Mouse (Mus musculus) megakaryocyte, embryonic 14.5 days (primary cell): Measurements from ENCODE around the gene C2cd4a. TPM values are rescaled to one million over a fixed set of nuclear protein-coding genes. Genes with fewer than 3 reads are reported as not detected.

Experiments
- H3K27me3 ChIP-seq: replicated peaks from 2 replicates; pipeline ENCODE3; 2012; ENCODE audit warnings: inconsistent platforms
- H3K36me3 ChIP-seq: replicated peaks from 2 replicates; pipeline ENCODE3; 2012; ENCODE audit warnings: low read length, inconsistent platforms, mixed read lengths
- H3K4me1 ChIP-seq: 2 replicates; pipeline ENCODE4 v1.6.1; 2012; ENCODE audit warnings: inconsistent platforms
- H3K4me3 ChIP-seq: replicated peaks from 2 replicates; pipeline ENCODE3; 2012; ENCODE audit warnings: moderate library complexity, mild to moderate bottlenecking, inconsistent platforms
- H3K9me3 ChIP-seq: 2 replicates; pipeline ENCODE4 v1.6.1; 2012; ENCODE audit warnings: inconsistent platforms
- FLI1 ChIP-seq: IDR thresholded peaks from 2 replicates; pipeline ENCODE4 v1.6.1; 2012; ENCODE audit warnings: low read length, inconsistent platforms, mixed read lengths
- GATA1 ChIP-seq: IDR thresholded peaks from 3 replicates; pipeline ENCODE4 v1.6.1; 2012; ENCODE audit warnings: mixed read lengths, low read length, inconsistent platforms, borderline replicate concordance
- polyA plus RNA-seq: library from polyadenylated mRNA; stranded (reverse); fragments of >175 nt; gene quantifications from 2 replicates; pipeline ENCODE4 v1.2.3, GENCODE M21; 2012; ENCODE audit warnings: low replicate concordance; ENCODE audit not compliant: insufficient read depth

The C2cd4a gene
- not detected in 2 replicates for polyA plus RNA-seq

DNA sequence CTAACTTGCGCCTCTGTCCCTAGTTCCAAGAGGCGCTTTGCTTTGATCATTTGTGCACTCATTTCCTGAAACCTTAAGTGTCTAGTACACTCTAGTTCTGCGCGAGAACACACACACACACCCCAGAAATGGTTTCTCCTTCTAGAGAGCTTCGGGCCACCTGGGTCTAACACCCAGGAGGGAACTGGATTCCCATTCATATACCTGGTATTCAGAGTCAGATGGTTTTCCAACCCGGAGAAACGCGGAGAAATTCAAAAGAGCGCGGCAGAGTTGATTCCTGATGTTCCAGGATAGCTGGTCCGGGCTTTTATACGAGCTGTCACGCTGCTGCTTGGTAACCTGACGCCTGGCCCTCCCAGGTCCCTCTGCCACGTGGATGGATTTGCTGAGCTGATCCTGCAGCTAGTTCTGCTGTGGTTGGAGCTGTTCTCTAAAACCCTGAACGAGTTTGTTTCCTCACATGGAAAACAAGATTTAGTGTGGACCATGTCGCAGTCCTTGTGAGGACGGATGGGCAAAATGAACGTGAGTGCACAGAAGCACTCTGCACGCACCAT, at the start of gene C2cd4a:
C2cd4a (minus strand) TSS at position 285 of the 560 bp plus-strand sequence.
- peaks cover 58% of the 10 kb centered on the region for H3K27me3 ChIP-seq

DNA sequence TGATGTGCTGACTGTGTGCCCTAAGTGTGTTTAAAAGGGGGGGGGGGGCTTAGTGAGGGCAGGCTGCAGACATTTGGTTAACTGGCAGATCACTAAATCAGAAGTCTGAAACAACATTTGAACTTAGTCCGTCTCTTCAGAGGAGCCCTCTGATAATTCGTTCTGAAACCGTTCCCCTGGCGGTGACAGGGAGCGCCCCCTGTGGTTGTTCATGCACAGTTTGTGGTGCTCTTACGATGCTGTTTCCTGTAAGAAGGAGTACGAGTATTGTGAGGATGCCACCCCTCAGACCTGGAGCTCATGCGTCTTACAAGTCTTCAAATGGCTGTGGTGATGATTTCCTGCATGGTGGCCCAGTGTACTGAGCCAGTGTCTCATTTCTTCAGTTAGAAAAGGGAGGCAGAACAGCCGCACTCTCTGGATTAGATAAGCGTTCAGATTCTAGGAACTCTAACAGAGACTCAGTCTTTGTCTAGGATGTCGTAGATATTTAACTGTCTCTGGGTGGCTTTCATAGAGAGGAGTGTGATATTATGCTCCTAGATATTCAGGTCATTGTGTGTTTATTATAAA, 46.2 kb upstream of the C2cd4a start:
- H3K4me1 ChIP-seq = peaks cover 20% of the 10 kb centered on the region
- peaks cover 65% of the 10 kb centered on the region for H3K36me3 ChIP-seq
- H3K4me3 ChIP-seq = no peak overlapping the region

More for the DNA sequence above, at the start of gene C2cd4a:
- Histone ChIP-seq H3K4me3 (peak within 1 kb of the TSS; percentile 88), H3K36me3 (no peaks in the 10 kb centered on the region), H3K9me3 (peaks cover 4% of the 10 kb centered on the region), H3K4me1 (peaks cover 21% of the 10 kb centered on the region)
- no peak for TF ChIP-seq GATA1

DNA sequence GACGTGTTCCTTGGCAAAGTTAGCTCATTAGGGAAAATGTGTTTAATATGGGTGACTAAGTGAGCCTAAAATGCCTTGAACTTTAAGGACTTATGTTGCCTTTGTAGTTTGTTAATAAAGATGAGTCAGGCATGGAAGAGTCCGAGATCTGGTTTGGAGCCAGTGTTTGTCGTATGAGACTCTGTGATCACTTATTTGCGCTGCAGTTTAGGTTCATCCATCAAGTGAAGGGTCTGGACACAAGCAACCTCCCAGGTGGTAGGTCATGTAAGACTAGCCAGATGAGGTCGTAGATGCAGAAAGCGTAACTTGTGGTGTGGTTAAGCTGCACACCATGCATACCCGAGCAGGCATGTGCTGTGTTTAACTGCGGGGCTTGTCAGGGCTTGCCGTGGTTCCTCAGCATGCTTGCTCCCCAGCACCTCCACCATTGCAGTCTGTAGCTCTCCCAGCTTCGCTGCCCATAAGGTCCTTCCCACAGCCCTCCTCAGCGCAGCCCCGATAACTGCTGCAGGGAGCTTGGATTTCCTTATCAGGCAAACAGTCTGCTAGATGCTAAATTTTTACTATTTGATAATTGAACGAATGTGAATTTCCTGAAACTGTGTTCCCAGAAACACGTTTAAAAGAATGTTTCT, 45.1 kb upstream of the C2cd4a start:
- Histone ChIP-seq H3K9me3 (no peaks in the 10 kb centered on the region), H3K36me3 (peaks cover 61% of the 10 kb centered on the region), H3K27me3 (no peaks in the 10 kb centered on the region), H3K4me3 (peak overlapping the region; percentile 6), H3K4me1 (peaks cover 29% of the 10 kb centered on the region)
- TF ChIP-seq GATA1 (no peak), FLI1 (no peak)

More for the DNA sequence above, 46.2 kb upstream of the C2cd4a start:
- TF ChIP-seq FLI1 (no peak), GATA1 (no peak)
- no peaks in the 10 kb centered on the region for H3K9me3 ChIP-seq
- H3K27me3 ChIP-seq = no peaks in the 10 kb centered on the region

DNA sequence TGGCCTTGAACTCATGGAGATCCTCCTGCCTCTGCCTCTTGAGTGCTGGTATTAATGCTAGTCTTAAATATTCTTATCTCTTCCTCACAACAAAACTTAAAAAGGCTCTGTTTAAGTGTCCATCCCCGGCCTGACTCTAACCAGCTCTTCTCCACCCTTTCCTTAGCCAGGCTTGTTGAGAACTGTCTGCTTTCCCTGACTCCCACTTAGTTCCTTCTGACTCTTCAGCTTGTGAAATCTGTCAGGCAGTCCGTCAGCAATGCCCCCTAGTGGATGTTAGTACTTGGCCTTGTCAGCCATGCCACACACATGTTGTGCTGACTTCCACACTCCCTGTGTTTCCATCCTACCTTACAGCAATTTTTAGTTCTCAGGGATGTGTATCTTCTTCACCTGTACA, 43.2 kb upstream of the C2cd4a start:
- no peak for TF ChIP-seq FLI1
- TF ChIP-seq GATA1 = no peak
- Histone ChIP-seq H3K9me3 (no peaks in the 10 kb centered on the region), H3K27me3 (no peaks in the 10 kb centered on the region), H3K4me1 (peaks cover 32% of the 10 kb centered on the region), H3K4me3 (no peak overlapping the region), H3K36me3 (peaks cover 51% of the 10 kb centered on the region)

- Histone ChIP-seq H3K9me3 (no peaks in the 10 kb centered on the region), H3K27me3 (no peaks in the 10 kb centered on the region), H3K4me3 (no peak overlapping the region), H3K4me1 (peaks cover 32% of the 10 kb centered on the region), H3K36me3 (peaks cover 57% of the 10 kb centered on the region)
- no peak for TF ChIP-seq FLI1
- no peak for TF ChIP-seq GATA1
Observed at GRCm38 (mm10) chr9:67874522-67875222, 42.5 kb upstream of the C2cd4a start.

GRCm38 (mm10) chr9:67869691-67870450, 37.7 kb upstream of the C2cd4a start:
- H3K9me3 ChIP-seq = no peaks in the 10 kb centered on the region
- peaks cover 44% of the 10 kb centered on the region for H3K36me3 ChIP-seq
- H3K4me1 ChIP-seq = peaks cover 23% of the 10 kb centered on the region
- H3K4me3 ChIP-seq = no peak overlapping the region
- no peaks in the 10 kb centered on the region for H3K27me3 ChIP-seq
- TF ChIP-seq GATA1 (no peak), FLI1 (no peak)

DNA sequence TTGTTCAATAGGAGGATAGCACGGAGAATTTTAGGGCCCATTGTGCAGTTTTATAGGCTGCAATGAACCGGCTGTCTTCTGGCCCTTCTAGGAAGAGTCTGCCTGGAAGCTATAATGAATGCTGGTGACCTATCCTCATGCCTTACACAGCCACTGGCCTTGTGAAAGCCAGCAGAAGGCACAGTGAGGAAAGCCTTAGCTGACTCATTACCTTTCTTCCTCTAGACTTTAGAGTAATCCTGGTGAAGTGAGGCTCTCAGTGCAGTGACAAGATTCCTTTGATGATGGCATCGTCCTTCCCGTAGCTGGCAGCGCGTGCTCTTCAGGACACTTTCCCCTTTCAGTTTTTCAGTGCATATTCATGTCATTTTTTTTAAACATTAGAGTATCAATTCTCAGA, 35.3 kb upstream of the C2cd4a start:
- Histone ChIP-seq H3K27me3 (no peaks in the 10 kb centered on the region), H3K9me3 (no peaks in the 10 kb centered on the region), H3K4me1 (peaks cover 7% of the 10 kb centered on the region), H3K4me3 (no peak overlapping the region), H3K36me3 (peaks cover 38% of the 10 kb centered on the region)
- no peak for TF ChIP-seq GATA1
- TF ChIP-seq FLI1 = no peak

DNA sequence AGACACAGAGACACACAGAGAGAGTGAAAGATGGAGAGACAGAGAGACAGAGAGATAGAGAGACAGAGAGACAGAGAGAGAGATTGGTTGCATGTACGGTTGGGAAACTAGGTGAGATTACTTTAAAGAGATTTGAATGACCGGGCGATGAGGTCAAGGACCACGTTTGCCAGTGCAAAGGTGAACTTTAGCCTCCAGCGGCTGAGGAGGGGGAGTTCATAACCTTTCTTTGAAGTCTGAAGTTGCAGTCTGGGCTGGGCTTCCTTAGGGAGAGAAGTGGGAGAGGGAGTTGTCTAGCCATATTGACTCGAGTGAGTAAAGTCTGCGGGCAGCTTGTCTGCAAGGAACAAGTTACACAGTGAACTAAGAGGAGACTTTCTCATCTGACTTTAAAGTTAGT, 33.3 kb upstream of the C2cd4a start:
- H3K27me3 ChIP-seq = no peaks in the 10 kb centered on the region
- TF ChIP-seq GATA1 = no peak
- no peak for TF ChIP-seq FLI1
- no peaks in the 10 kb centered on the region for H3K9me3 ChIP-seq
- H3K4me1 ChIP-seq = 0 out of 2 replicates have a peak, but pooled peaks cover 3% of the 10 kb centered on the region
- peaks cover 42% of the 10 kb centered on the region for H3K36me3 ChIP-seq
- H3K4me3 ChIP-seq = no peak overlapping the region

GRCm38 (mm10) chr9:67864011-67864410, 31.9 kb upstream of the C2cd4a start:
- no peak for TF ChIP-seq FLI1
- TF ChIP-seq GATA1 = no peak
- H3K27me3 ChIP-seq = no peaks in the 10 kb centered on the region
- 0 out of 2 replicates have a peak, but pooled peaks cover 3% of the 10 kb centered on the region for H3K4me1 ChIP-seq
- peaks cover 38% of the 10 kb centered on the region for H3K36me3 ChIP-seq
- H3K4me3 ChIP-seq = no peak overlapping the region
- no peaks in the 10 kb centered on the region for H3K9me3 ChIP-seq
